Mouse (Mus musculus) forebrain, embryonic 11.5 days (tissue): ENCODE measurements around the gene Htr5a. TPM values are rescaled to one million over a fixed set of nuclear protein-coding genes. Genes with fewer than 3 reads are reported as not detected.

ENCODE experiments used
- ATAC-seq: fragments of 200-750 bp; cut with Nextera tagmentation; replicated peaks from 2 replicates; pipeline ENCODE4 v1.8.0; 2017; ENCODE audit warnings: moderate TSS enrichment; ENCODE audit not compliant: low FRiP score
- DNase-seq: peaks from one replicate; pipeline ENCODE4 v3.0.0-alpha.2; 2017; ENCODE audit warnings: low spot score
- H3K27ac ChIP-seq: fragments of 300-500 bp; sonication (generic); 2 replicates; pipeline ENCODE4 v1.5.1; 2014; ENCODE audit warnings: low read depth, low read length
- H3K27me3 ChIP-seq: fragments of 300-500 bp; sonication (generic); 2 replicates; pipeline ENCODE4 v1.6.1; 2014; ENCODE audit warnings: mild to moderate bottlenecking, low read length, mixed read lengths; ENCODE audit not compliant: control insufficient read depth, insufficient read depth
- H3K36me3 ChIP-seq: fragments of 300-500 bp; sonication (generic); 2 replicates; pipeline ENCODE4 v1.6.1; 2014; ENCODE audit warnings: mild to moderate bottlenecking, low read length, moderate library complexity, mixed read lengths; ENCODE audit not compliant: control insufficient read depth, insufficient read depth
- H3K4me1 ChIP-seq: fragments of 300-500 bp; sonication (generic); replicated peaks from 2 replicates; pipeline ENCODE4 v1.6.1; 2014; ENCODE audit warnings: low read length, mixed read lengths; ENCODE audit not compliant: control insufficient read depth, insufficient read depth
- H3K4me2 ChIP-seq: fragments of 300-500 bp; sonication (generic); 2 replicates; pipeline ENCODE4 v1.6.1; 2014; ENCODE audit warnings: low read depth, mild to moderate bottlenecking, low read length, moderate library complexity, mixed read lengths; ENCODE audit not compliant: severe bottlenecking
- H3K4me3 ChIP-seq: fragments of 300-500 bp; sonication (generic); 2 replicates; pipeline ENCODE4 v1.5.1; 2014; ENCODE audit warnings: low read depth, low read length
- H3K9ac ChIP-seq: fragments of 300-500 bp; sonication (generic); 2 replicates; pipeline ENCODE4 v1.6.1; 2014; ENCODE audit warnings: low read length
- H3K9me3 ChIP-seq: fragments of 300-500 bp; sonication (generic); 2 replicates; pipeline ENCODE4 v1.6.1; 2016; ENCODE audit warnings: low read length, mixed read lengths; ENCODE audit not compliant: control insufficient read depth
- WGBS: fragments of 180-500 bp; shearing (Covaris S2); extraction: QIAGEN DNeasy Blood & Tissue Kit; methylation state at CpG from one replicate; pipeline ENCODE4 v1.1.7; 2014; 5-methylcytosine and 5-hydroxymethylcytosine counted together
- polyA plus RNA-seq: library from polyadenylated mRNA; unstranded; fragments of >200 nt; fragmentation: Nextera tagmentation; extraction: Ambion mirVana; gene quantifications from 2 replicates; pipeline ENCODE4 v1.2.1, GENCODE M21; 2014

The Htr5a gene
- 0.05 TPM in 1 of 2 replicates, not detected in the other for polyA plus RNA-seq

GRCm38 (mm10) chr5:27841701-27842295 is at the start of gene Htr5a:
Htr5a (plus strand) TSS chr5:27842149.
- peak; percentile 75 for DNase-seq
- H3K36me3 ChIP-seq, result no peaks in the 10 kb centered on the region
- ATAC-seq, result 0 out of 2 replicates have a peak, but pooled peaks have one; percentile 36
- no peaks in the 10 kb centered on the region for H3K4me1 ChIP-seq
- H3K27ac ChIP-seq, result no peak within 1 kb of the TSS
- 4% methylated on average over 25 of the region's 25 CpGs for WGBS
- H3K4me3 ChIP-seq, result peak within 1 kb of the TSS; percentile 29
- H3K9me3 ChIP-seq, result no peaks in the 10 kb centered on the region
- H3K4me2 ChIP-seq, result peak within 1 kb of the TSS; percentile 53
- peaks cover 2% of the 10 kb centered on the region; the same call in 1 of the 2 replicates for H3K27me3 ChIP-seq
- peak within 1 kb of the TSS; percentile 43 for H3K9ac ChIP-seq

GRCm38 (mm10) chr5:27792173-27792470 is 49.8 kb upstream of the Htr5a start:
- Histone ChIP-seq H3K9ac (peak overlapping the region; percentile 85), H3K4me3 (peak overlapping the region; percentile 76), H3K4me1 (peaks cover 7% of the 10 kb centered on the region; the same call in 1 of the 2 replicates), H3K36me3 (peaks cover 6% of the 10 kb centered on the region), H3K4me2 (peak overlapping the region; percentile 54), H3K27ac (peak overlapping the region; percentile 77; the same call in 1 of the 2 replicates), H3K27me3 (no peaks in the 10 kb centered on the region), H3K9me3 (no peaks in the 10 kb centered on the region)
- 16% methylated on average over 8 of the region's 8 CpGs for WGBS
- DNase-seq, result no peak
- ATAC-seq, result no peak

- Histone ChIP-seq H3K4me1 (peaks cover 7% of the 10 kb centered on the region; the same call in 1 of the 2 replicates), H3K4me2 (peak overlapping the region; percentile 54; the same call in 1 of the 2 replicates), H3K36me3 (peaks cover 3% of the 10 kb centered on the region; the same call in 1 of the 2 replicates), H3K9ac (peak overlapping the region; percentile 85; the same call in 1 of the 2 replicates), H3K27me3 (no peaks in the 10 kb centered on the region), H3K4me3 (peak overlapping the region; percentile 76; the same call in 1 of the 2 replicates), H3K27ac (no peak overlapping the region), H3K9me3 (no peaks in the 10 kb centered on the region)
- 55% methylated on average over 9 of the region's 9 CpGs for WGBS
- DNase-seq (no peak), ATAC-seq (no peak)
Measured at GRCm38 (mm10) chr5:27792531-27793205, 49.3 kb upstream of the Htr5a start.

GRCm38 (mm10) chr5:27793923-27794322 is 48.0 kb upstream of the Htr5a start:
- WGBS, result 27% methylated on average over 1 of the region's 1 CpGs
- Histone ChIP-seq H3K36me3 (no peaks in the 10 kb centered on the region), H3K27ac (no peak overlapping the region), H3K9ac (no peak overlapping the region), H3K4me3 (no peak overlapping the region), H3K9me3 (no peaks in the 10 kb centered on the region), H3K4me2 (no peak overlapping the region), H3K27me3 (no peaks in the 10 kb centered on the region), H3K4me1 (peaks cover 7% of the 10 kb centered on the region; the same call in 1 of the 2 replicates)
- DNase-seq, result peak; percentile 83
- no peak for ATAC-seq

GRCm38 (mm10) chr5:27814282-27814681 is 27.7 kb upstream of the Htr5a start:
- no peaks in the 10 kb centered on the region for H3K9me3 ChIP-seq
- H3K4me2 ChIP-seq, result no peak overlapping the region
- H3K4me3 ChIP-seq, result no peak overlapping the region
- no peak overlapping the region for H3K9ac ChIP-seq
- no peaks in the 10 kb centered on the region for H3K36me3 ChIP-seq
- H3K27me3 ChIP-seq, result no peaks in the 10 kb centered on the region
- ATAC-seq (no peak), DNase-seq (no peak)
- 94% methylated on average over 2 of the region's 2 CpGs for WGBS
- no peak overlapping the region for H3K27ac ChIP-seq
- no peaks in the 10 kb centered on the region for H3K4me1 ChIP-seq

GRCm38 (mm10) chr5:27818840-27819672 is 22.9 kb upstream of the Htr5a start:
- Histone ChIP-seq H3K27me3 (no peaks in the 10 kb centered on the region), H3K27ac (no peak overlapping the region), H3K9ac (no peak overlapping the region), H3K36me3 (no peaks in the 10 kb centered on the region), H3K4me3 (no peak overlapping the region), H3K9me3 (no peaks in the 10 kb centered on the region), H3K4me1 (no peaks in the 10 kb centered on the region), H3K4me2 (no peak overlapping the region)
- ATAC-seq, result no peak
- no peak for DNase-seq
- 54% methylated on average over 3 of the region's 3 CpGs for WGBS

- ATAC-seq (no peak), DNase-seq (no peak)
- Histone ChIP-seq H3K4me1 (no peaks in the 10 kb centered on the region), H3K27me3 (no peaks in the 10 kb centered on the region), H3K9ac (no peak overlapping the region), H3K4me2 (no peak overlapping the region), H3K27ac (no peak overlapping the region), H3K4me3 (no peak overlapping the region), H3K9me3 (no peaks in the 10 kb centered on the region), H3K36me3 (no peaks in the 10 kb centered on the region)
- WGBS, result 89% methylated on average over 6 of the region's 6 CpGs
Measured at GRCm38 (mm10) chr5:27821161-27821560, 20.8 kb upstream of the Htr5a start.

- DNase-seq, result no peak
- no peak overlapping the region for H3K27ac ChIP-seq
- H3K4me3 ChIP-seq, result no peak overlapping the region
- WGBS, result 87% methylated on average over 7 of the region's 7 CpGs
- no peak overlapping the region for H3K4me2 ChIP-seq
- H3K9ac ChIP-seq, result no peak overlapping the region
- no peaks in the 10 kb centered on the region for H3K9me3 ChIP-seq
- no peaks in the 10 kb centered on the region for H3K27me3 ChIP-seq
- ATAC-seq, result no peak
- H3K36me3 ChIP-seq, result no peaks in the 10 kb centered on the region
- no peaks in the 10 kb centered on the region for H3K4me1 ChIP-seq
Measured at GRCm38 (mm10) chr5:27827971-27828370, 14.0 kb upstream of the Htr5a start.
